Mouse (Mus musculus) cerebellum, adult 9-10 months (tissue): ENCODE data around the gene Sco2.

Experiments used
- DNase-seq: peaks from one replicate; pipeline ENCODE4 v3.0.0; 2022

The Sco2 gene

DNA sequence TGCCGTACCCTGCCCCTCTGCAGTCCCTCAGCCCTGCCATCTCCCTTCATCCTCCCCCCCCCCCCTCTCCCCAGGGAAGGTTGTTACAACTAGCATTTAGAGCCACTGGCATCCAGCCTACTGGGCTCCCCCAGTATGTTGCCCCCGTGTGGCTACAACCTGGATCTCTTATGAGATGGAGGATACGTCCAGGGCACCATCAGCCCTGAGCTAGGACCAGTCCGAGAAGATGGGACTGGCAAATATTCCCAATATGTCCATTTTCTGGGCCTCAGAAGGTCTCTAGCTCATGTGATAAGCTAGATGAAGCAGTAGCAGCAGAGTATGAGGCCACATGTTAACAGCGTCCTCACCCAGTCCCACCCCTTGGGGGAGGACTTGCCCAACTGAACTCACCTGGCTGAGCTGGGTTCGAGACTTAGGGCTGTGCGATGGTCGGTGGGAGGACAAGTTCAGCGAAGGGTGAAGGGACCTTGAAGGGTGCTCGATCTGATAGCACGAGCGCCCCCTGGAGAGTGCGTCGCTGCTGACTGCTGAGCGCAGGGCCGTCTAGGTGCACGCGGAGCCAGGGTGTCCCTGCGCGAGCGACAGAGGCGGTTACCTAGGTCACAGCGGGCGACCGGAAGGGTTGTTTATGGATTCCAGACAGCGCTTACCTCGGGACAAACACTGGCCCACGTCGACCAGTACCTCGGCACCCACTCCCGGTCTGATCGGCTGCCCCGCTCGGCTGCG, 452 bp downstream of the Sco2 start:
- DNase-seq = peak; percentile 85

DNA sequence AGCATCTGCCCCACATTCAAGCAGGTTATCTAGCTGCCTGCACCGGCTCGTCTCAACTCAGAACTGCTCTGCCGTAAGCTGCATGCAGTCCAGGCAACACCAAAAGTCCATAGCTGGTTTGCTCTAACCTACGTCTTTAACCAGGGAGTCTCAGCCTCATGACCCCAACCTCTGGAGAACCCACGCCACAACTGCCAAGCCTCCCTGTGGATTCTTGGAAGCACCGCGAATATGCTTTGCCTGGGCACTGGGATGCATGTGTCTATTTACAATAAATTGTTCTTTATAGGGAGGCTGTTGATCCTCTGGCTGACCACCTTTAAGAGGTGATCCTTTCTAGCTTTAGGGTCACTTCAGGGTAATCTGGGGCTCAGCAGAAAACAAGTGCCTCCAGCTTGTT, 1.1 kb downstream of the Sco2 start:
- DNase-seq = peak; percentile 57

- no peak for DNase-seq
Observed at GRCm38 (mm10) chr15:89372068-89372467, 1.6 kb downstream of the Sco2 start.

DNA sequence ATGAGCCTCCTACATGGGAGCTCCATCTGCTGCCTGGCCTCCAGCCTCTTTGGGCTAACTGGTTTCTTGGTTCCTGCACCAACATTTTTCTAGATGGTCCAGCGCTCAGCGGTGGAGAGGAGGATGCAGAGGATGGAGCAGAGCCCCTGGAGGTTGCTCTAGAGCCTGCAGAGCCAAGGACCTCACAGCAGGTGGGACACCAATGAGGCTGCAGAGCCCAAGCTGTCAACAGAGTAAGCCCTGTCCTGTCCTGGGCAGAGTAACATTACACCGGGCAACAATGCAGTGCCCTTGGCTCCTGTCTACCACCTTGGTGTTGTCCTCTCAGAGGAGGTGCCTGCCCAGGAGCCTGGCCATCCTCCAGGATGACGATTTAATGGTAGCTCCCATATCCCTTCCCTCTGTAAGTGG, 8.5 kb downstream of the Sco2 start:
- peak; percentile 94 for DNase-seq

DNA sequence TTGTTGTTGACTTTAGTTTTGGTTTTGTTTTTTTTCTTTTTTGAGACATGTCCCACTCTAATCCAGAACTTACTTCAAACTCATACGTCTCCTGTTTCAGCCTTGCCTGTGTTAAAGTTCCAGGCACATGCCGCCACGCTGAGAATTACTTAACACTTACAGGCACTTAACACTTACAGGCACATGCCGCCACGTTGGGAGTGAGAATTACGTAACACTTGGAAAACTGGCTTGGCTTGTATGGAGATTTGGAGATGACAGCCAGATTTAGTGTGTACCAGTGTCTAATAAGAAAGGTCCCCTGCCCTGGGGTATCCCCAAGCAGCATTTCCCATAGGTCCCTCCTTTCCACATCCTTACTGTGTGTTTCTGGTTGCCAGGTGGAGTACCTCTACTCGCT, 10.6 kb downstream of the Sco2 start:
- DNase-seq = peak; percentile 41

DNA sequence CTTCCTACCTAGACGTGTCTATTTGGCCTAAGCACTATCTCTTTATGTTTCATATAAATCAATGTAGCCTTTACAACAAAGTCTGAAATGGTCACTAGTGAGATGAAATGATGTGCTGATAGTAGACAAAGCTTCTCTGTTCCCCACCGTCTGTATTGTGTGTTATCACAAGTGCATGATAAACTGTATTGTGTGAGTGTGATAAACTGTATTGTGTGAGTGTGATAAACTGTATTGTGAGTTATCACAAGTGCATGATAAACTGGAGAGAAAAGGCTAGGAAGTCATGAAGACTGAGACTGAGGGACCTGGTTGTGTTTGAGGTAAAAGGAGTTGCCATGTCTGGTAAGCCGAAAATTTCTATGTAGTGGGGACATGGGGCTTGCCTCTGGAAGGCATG, 14.9 kb downstream of the Sco2 start:
- no peak for DNase-seq

DNA sequence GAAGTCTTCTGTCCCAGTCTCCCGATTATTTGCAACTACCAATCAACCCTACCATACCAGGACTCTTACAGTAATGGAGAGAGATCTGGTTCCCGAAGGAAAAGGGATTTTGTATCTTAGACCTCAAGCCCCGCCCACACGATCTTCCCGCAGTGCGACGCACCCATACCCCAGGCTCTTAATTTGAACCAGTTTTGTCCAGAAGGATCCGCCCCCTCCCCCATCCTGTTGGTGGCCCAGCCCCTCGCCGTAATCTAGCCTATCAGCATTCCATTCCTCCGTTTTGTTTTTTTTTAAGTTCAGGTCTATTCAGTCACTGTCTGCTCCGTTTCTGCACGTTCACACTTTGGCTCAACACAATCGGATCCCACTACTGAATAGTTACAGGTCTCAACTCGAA, 17.3 kb downstream of the Sco2 start:
- peak; percentile 59 for DNase-seq

DNA sequence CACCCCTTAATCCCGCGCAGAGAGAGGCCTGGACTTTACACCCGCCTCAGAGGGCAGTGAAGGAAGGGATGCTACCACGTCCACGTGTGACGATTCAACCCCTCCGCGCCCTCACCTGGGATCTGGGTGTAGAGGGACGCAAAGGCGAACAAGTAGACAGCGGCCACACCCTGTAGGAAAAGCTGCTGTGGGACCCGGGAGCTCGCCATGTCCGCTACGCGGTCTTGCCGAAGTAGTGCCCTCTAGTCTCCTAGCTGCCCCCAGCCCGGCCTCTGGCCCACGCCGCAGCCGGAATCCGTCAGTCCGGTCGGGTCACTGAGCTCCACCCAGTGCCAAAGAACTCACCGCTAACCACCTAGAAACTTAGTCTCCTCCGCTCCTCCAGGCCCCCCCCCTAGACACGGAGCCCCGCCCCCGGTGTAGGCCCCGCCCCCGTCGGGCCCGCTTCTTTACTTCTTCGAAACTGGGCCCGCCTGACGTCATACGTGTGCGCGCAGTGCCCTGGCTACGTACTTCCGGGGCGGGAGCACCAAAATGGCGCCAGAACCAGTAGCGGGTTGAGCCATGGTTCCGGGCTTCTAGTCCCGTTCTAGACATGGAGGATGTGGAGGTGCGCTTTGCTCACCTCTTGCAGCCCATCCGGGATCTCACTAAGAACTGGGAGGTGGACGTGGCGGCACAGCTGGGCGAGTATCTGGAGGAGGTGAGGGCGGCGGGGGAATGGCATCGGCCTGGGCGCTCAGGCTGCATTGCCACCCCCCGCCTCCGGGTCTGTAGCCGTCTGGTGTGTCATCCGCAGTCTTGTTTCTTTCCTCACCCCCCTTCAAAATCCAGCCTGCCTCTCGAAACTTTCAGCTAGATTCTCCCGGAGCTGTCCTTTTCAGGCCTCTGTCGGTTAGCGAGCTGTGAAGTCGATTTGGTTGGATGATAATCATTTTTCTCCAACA, 18.1 kb downstream of the Sco2 start, which contains the start of the genes Lmf2 and Ncaph2:
Gene Lmf2 (minus strand): TSS at position 419 of the 947 bp plus-strand sequence.
Gene Ncaph2 (plus strand): TSS at position 479 of the 947 bp plus-strand sequence.
- peak; percentile 93 for DNase-seq

GRCm38 (mm10) chr15:89354455-89354854, 19.2 kb downstream of the Sco2 start:
- DNase-seq = no peak

DNA sequence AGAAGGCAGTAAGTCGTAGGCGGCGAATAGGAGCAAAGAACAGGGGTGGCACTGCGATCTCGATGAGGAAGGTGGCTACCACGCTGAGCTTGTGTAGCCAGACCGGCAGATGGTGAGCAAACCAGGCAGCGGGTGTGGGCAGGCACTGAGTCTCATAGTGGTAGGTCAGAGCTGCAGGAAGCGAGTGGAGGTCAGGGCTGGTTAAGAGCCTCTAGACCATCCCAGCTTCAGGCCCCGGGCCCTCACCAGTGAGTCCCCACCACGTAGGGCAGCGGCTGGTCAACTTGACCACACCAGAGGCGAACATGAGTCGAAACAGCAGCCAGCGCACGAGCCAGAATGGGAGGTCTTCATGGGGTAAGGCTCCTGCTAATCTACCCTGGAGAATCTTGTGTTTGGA, 19.8 kb downstream of the Sco2 start:
- peak; percentile 44 for DNase-seq

DNA sequence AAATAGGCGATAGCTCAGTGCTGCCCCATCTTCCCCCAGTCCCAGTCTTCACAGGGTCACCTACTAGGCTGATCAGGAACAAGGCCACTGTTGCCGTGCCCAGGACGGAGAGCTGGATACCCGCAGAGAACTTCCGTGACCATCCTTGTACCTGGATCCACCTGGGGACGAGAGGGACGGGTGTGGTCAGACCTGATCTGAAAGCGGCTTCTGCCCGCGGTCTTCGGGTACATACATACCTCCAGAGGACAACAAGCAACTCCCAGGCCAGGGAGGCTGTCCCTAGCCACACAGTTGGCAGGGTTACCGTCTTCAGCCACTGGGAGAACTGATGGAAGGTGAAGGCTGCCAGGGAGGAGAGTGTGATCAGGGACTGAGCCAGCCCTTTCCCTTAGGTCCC, 20.9 kb downstream of the Sco2 start:
- peak; percentile 30 for DNase-seq

DNA sequence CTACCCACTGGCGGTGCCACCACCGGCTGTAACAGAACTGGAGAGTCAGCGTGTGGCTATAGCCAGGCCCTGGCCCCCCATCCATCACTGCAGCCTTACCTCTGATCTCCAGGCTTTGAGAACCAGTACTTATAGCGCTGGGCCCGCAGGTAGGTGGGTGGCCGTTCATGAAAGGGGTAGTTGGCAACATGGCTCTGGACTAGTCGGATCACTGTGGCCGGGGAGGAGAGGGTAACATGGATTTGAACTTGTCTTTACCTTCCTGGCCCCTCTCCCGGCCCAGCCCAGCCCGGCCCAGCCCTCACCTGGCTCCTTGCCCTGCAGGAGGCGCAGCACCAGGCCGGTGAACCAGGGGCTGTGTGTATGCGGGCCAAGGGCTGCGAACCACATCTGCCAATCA, 21.6 kb downstream of the Sco2 start:
- DNase-seq = peak; percentile 15

DNA sequence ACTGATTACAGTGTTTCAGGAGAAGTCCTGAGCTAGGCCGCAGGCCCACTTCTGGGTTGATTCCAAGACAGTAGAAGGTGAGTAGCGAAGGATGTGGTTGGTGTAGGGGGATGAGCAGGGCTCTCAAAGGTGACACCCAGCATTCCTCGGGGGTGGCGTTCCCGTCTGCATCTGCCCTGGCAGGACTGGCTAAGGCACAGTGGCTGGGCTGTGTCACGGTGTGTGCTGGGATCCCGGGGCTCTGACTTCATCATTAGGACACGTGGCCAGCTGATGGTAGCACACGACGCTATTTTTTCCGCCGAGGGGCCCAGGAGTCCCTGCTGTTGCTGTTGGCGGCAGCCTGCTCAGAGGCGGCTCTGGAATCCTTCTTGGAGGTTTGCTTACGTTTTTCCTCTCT, 22.3 kb downstream of the Sco2 start:
- no peak for DNase-seq

DNA sequence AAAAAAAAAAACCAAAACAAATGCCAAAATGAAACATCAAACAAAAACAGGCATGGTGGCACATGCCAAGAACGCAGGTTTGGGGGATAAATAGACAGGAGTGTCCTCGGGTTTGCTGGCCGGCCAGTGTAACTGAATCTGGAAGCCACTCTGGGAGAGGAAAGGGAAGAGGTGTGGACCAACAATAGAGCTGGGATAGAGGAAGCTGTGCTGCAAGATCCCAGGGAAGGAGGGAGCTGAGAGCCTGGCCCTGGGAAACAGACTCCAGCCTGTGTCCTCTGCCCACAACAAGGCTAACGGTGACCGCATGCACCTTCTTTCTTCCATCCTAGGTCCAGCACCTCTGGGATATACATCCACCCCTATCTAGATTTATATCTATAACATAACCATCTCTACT, 23.2 kb downstream of the Sco2 start:
- no peak for DNase-seq

GRCm38 (mm10) chr15:89343325-89343724, 30.3 kb downstream of the Sco2 start:
- DNase-seq = peak; percentile 17

GRCm38 (mm10) chr15:89341678-89342077, 32.0 kb downstream of the Sco2 start:
- DNase-seq = no peak

DNA sequence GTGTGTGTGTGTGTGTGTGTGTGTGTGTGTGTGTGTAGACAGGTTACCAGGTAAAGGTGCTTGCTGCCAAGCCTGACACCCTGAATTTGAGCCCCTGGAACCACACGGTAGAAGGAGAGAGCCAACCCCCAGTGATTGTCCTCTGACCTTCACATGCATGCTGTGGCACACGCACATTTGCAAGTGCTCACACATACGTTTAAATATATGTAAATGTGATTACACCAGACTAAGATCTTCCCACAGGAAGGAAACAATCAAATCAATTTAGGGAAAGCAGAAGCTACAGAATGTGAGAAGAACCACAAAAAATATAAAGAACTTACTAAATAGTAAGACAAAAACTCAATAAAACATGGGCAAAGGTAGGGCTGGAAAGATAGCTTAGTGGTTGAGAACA, 33.5 kb downstream of the Sco2 start:
- no peak for DNase-seq

DNA sequence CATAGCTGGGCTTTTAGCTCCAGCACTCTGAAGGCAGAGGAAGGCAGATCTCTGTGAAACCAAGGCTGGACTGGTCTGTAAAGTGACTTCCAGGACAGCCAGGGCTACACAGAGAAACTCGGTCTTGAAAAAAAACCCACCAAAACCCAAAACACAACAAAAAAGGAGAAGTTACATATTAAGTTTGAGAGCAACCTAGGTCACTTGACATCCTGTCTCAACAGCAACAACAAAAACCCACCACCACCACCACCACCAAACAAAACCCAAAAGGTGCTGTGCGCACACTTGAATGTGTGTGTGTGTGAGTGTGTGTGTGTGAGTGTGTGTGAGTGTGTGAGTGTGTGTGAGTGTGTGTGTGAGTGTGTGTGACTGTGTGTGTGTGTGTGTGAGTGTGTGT, 34.0 kb downstream of the Sco2 start:
- no peak for DNase-seq

DNA sequence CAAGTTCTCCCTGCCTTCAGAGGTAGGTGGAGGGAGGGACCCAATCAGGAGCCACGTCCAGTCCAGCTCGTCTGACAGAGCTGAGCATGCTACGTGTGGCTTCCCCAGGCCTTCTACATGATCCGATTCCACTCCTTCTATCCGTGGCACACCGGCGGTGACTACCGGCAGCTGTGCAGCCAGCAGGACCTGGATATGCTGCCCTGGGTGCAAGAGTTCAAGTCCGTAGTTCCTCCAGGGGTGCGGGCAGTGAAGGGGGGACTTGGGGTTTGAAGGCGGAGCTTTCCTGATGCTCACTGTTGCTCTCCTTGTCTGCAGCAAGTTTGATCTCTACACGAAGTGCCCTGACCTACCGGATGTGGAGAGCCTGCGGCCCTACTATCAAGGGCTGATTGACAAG, 37.2 kb downstream of the Sco2 start:
- DNase-seq = no peak

GRCm38 (mm10) chr15:89334774-89335537, 38.7 kb downstream of the Sco2 start:
- DNase-seq = no peak

DNA sequence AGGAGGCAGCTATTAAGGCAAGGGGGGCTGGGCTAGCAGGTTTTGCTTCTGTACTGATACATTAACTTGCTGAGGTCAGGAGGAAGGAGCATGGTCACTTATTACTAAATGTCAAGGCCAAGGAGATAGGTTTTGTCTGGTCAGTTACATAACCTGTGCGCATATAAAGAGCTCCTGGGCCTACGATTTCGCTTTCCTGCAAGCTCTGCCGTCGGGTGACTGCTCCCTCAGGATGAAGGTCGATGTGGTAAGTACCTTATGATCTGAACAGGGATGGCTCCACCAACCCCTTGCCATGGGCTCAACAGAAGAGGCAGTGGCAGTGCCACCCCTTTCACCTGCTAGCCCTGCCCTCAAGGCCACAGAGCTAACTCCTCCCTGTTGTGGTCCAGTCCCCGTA, 39.4 kb downstream of the Sco2 start, which contains the start of gene Miox:
Gene Miox (plus strand): TSS at position 128 of the 400 bp plus-strand sequence.
- no peak for DNase-seq

- DNase-seq = no peak
Observed at GRCm38 (mm10) chr15:89326441-89326840, 47.2 kb downstream of the Sco2 start.

DNA sequence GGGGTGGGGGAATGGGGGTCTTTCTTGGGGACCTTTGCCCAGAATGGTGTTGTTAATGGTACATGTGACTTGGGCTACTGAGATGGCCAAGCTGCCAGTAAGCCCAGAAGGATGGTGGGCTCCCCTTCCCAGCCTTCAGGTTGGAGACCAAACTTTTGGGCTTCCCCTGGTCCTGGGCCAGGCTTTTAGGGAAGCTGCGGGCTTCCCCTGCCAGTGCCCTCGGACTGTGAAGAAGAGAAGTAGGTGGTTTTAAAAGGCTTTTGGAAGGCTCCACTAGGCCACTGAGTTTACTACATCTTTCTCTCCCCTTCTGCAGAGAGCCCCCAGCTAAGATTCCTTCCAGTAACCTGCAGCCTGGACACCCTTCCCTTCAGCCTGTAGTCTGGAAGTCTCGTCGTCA, 50.0 kb downstream of the Sco2 start:
- no peak for DNase-seq
